Mouse (Mus musculus) erythroblast, embryonic 14.5 days (primary cell): ENCODE results near the gene Ncbp3.

Experiments used
- GATA1 ChIP-seq: IDR thresholded peaks from 2 replicates; pipeline ENCODE4 v1.6.1; 2012; ENCODE audit warnings: low read length, inconsistent platforms, mixed read lengths
- TAL1 ChIP-seq: IDR thresholded peaks from 3 replicates; pipeline ENCODE4 v1.6.1; 2012; ENCODE audit warnings: low read length, inconsistent platforms, mixed read lengths

DNA sequence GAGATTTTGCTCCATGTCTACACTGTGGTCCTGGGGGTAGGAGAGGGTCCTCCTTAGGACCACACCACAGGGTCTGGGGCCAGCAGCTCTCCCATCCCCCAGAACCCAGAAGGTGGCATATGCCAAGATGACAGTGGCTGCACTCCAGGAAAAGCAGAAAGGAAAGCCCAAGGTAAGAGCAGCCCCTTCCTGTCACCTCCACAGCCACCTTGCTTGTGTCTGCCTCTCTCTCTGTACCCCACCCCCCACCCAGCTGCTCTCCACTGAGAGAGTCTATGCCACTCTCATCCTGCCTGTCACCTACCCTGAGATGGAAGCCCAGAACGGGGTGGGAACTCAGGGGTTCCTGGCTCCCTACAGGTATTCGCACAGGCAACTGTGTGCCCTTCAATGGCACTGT, 38.8 kb upstream of the Ncbp3 start:
- TF ChIP-seq GATA1 (no peak), TAL1 (no peak)
